Mouse (Mus musculus): ENCODE results near the gene Rufy1. TPM values are rescaled to one million over a fixed set of nuclear protein-coding genes. Genes with fewer than 3 reads are reported as not detected.
A peak's percentile ranks its signal among the peaks of the same experiment; 100 is the strongest.
"Not testable (repeated sequence)": the region's sequence is repeated elsewhere in the genome, so short reads cannot be mapped to it uniquely, and the experiment has no call there.

Rufy1 gene
- polyA plus RNA-seq, 1 experiment from 2014 or later = 19.5 TPM

DNA sequence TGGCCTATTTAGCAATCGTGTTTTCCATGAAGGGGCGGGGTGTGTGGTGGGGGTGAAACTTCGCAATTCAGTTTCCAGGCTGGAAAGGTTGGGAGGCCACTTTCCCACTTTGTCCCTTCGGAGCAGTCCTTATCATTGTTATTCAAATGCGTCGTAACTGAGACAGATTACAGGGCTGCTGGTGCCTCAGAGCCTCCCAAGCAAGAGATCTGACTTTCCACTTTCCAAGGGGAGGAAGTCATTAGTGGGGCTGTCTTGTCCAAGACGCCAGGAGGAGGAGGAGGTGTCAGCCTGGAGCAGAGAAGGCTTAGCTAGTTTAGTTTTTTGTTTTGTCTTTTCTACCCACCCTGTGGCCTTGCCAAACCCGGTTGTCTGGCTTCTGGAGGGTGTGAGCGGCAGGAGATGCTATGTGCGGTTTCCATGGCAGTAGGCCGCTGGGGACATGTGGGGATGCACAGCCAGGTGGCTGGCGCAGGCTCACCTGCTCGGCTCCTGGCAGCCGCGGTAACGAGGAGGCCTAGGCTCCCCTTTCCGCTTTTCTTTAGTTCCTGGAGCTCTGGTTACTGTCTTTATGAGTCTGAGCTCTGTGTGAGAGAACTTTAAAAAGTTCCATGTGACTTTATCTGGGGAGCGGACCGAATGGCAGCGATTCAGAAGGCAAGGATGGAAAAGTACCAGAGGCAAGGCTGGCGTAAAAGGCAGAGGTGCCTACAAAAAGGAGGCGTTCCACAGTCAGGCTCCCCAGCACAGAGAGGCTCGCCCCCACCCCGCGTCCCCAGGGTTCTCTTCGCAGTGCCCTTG, 26.4 kb upstream of the Rufy1 start:
- Histone ChIP-seq H3K4me1 (ENCODE audit: control insufficient read depth, insufficient read depth, low read length) (peaks cover 6% of the 10 kb centered on the region; the same call in 1 of the 2 replicates), H3K4me3 (ENCODE audit: low read depth, low read length) (peak overlapping the region; percentile 2; the same call in 1 of the 2 replicates), H3K36me3 (ENCODE audit: control insufficient read depth, insufficient read depth, low read length) (no peaks in the 10 kb centered on the region), H3K4me2 (peak overlapping the region; percentile 57), H3K9ac (ENCODE audit: low read depth, low read length) (no peak overlapping the region), H3K27me3 (ENCODE audit: control insufficient read depth, insufficient read depth, low read length) (peaks cover 5% of the 10 kb centered on the region; the same call in 1 of the 2 replicates), H3K9me3 (replicated peaks; ENCODE audit: control insufficient read depth, low read length) (no peaks in the 10 kb centered on the region), H3K27ac (ENCODE audit: low read depth, low read length) (no peak overlapping the region)
- 5% methylated on average over 26 of the region's 26 CpGs for WGBS (ENCODE audit: insufficient replicate concordance)
- ATAC-seq (replicated peaks; ENCODE audit: insufficient number of reproducible peaks, low FRiP score, low TSS enrichment) = no peak

- Histone ChIP-seq H3K4me1 (ENCODE audit: control insufficient read depth, insufficient read depth, low read length) (peaks cover 6% of the 10 kb centered on the region; the same call in 1 of the 2 replicates), H3K27me3 (ENCODE audit: control insufficient read depth, insufficient read depth, low read length) (peaks cover 5% of the 10 kb centered on the region; the same call in 1 of the 2 replicates), H3K27ac (ENCODE audit: low read depth, low read length) (no peak overlapping the region), H3K36me3 (ENCODE audit: control insufficient read depth, insufficient read depth, low read length) (no peaks in the 10 kb centered on the region), H3K9me3 (replicated peaks; ENCODE audit: control insufficient read depth, low read length) (no peaks in the 10 kb centered on the region), H3K9ac (ENCODE audit: low read depth, low read length) (no peak overlapping the region), H3K4me3 (ENCODE audit: low read depth, low read length) (no peak overlapping the region), H3K4me2 (no peak overlapping the region)
- WGBS (ENCODE audit: insufficient replicate concordance) = 53% methylated on average over 7 of the region's 7 CpGs
- no peak for ATAC-seq (replicated peaks; ENCODE audit: insufficient number of reproducible peaks, low FRiP score, low TSS enrichment)
Measured at GRCm38 (mm10) chr11:50456455-50456854, 25.5 kb upstream of the Rufy1 start.

- Histone ChIP-seq H3K4me3 (ENCODE audit: low read depth, low read length) (no peak overlapping the region), H3K4me2 (no peak overlapping the region), H3K27ac (ENCODE audit: low read depth, low read length) (no peak overlapping the region), H3K4me1 (ENCODE audit: control insufficient read depth, insufficient read depth, low read length) (peaks cover 6% of the 10 kb centered on the region; the same call in 1 of the 2 replicates), H3K27me3 (ENCODE audit: control insufficient read depth, insufficient read depth, low read length) (peaks cover 9% of the 10 kb centered on the region), H3K9ac (ENCODE audit: low read depth, low read length) (no peak overlapping the region), H3K36me3 (ENCODE audit: control insufficient read depth, insufficient read depth, low read length) (no peaks in the 10 kb centered on the region), H3K9me3 (replicated peaks; ENCODE audit: control insufficient read depth, low read length) (no peaks in the 10 kb centered on the region)
- no peak for ATAC-seq (replicated peaks; ENCODE audit: insufficient number of reproducible peaks, low FRiP score, low TSS enrichment)
- WGBS (ENCODE audit: insufficient replicate concordance) = 67% methylated on average over 6 of the region's 6 CpGs
Measured at GRCm38 (mm10) chr11:50454934-50455333, 24.0 kb upstream of the Rufy1 start.

- WGBS (ENCODE audit: insufficient replicate concordance) = 74% methylated on average over 9 of the region's 9 CpGs
- Histone ChIP-seq H3K4me3 (ENCODE audit: low read depth, low read length) (no peak overlapping the region), H3K4me1 (ENCODE audit: control insufficient read depth, insufficient read depth, low read length) (no peaks in the 10 kb centered on the region), H3K9ac (ENCODE audit: low read depth, low read length) (no peak overlapping the region), H3K27me3 (ENCODE audit: control insufficient read depth, insufficient read depth, low read length) (peaks cover 4% of the 10 kb centered on the region; the same call in 1 of the 2 replicates), H3K9me3 (replicated peaks; ENCODE audit: control insufficient read depth, low read length) (no peaks in the 10 kb centered on the region), H3K27ac (ENCODE audit: low read depth, low read length) (no peak overlapping the region), H3K36me3 (ENCODE audit: control insufficient read depth, insufficient read depth, low read length) (no peaks in the 10 kb centered on the region), H3K4me2 (no peak overlapping the region)
- no peak for ATAC-seq (replicated peaks; ENCODE audit: insufficient number of reproducible peaks, low FRiP score, low TSS enrichment)
Measured at GRCm38 (mm10) chr11:50450236-50450635, 19.3 kb upstream of the Rufy1 start.

GRCm38 (mm10) chr11:50448163-50448562, 17.2 kb upstream of the Rufy1 start:
- not testable (repeated sequence) for H3K9ac ChIP-seq (ENCODE audit: low read depth, low read length); ATAC-seq (replicated peaks; ENCODE audit: insufficient number of reproducible peaks, low FRiP score, low TSS enrichment); H3K36me3 ChIP-seq (ENCODE audit: control insufficient read depth, insufficient read depth, low read length); H3K4me3 ChIP-seq (ENCODE audit: low read depth, low read length); H3K9me3 ChIP-seq (replicated peaks; ENCODE audit: control insufficient read depth, low read length); H3K4me2 ChIP-seq; H3K27me3 ChIP-seq (ENCODE audit: control insufficient read depth, insufficient read depth, low read length); H3K27ac ChIP-seq (ENCODE audit: low read depth, low read length); H3K4me1 ChIP-seq (ENCODE audit: control insufficient read depth, insufficient read depth, low read length)
- WGBS (ENCODE audit: insufficient replicate concordance) = 54% methylated on average over 8 of the region's 8 CpGs

- H3K4me3 ChIP-seq (ENCODE audit: low read depth, low read length) = no peak overlapping the region
- no peak overlapping the region for H3K4me2 ChIP-seq
- H3K27ac ChIP-seq (ENCODE audit: low read depth, low read length) = no peak overlapping the region
- H3K9ac ChIP-seq (ENCODE audit: low read depth, low read length) = no peak overlapping the region
- WGBS (ENCODE audit: insufficient replicate concordance) = 68% methylated on average over 5 of the region's 5 CpGs
- H3K27me3 ChIP-seq (ENCODE audit: control insufficient read depth, insufficient read depth, low read length) = no peaks in the 10 kb centered on the region
- no peak for ATAC-seq (replicated peaks; ENCODE audit: insufficient number of reproducible peaks, low FRiP score, low TSS enrichment)
- no peaks in the 10 kb centered on the region for H3K9me3 ChIP-seq (replicated peaks; ENCODE audit: control insufficient read depth, low read length)
- no peaks in the 10 kb centered on the region for H3K36me3 ChIP-seq (ENCODE audit: control insufficient read depth, insufficient read depth, low read length)
- H3K4me1 ChIP-seq (ENCODE audit: control insufficient read depth, insufficient read depth, low read length) = no peaks in the 10 kb centered on the region
Measured at GRCm38 (mm10) chr11:50443259-50444065, 12.5 kb upstream of the Rufy1 start.

DNA sequence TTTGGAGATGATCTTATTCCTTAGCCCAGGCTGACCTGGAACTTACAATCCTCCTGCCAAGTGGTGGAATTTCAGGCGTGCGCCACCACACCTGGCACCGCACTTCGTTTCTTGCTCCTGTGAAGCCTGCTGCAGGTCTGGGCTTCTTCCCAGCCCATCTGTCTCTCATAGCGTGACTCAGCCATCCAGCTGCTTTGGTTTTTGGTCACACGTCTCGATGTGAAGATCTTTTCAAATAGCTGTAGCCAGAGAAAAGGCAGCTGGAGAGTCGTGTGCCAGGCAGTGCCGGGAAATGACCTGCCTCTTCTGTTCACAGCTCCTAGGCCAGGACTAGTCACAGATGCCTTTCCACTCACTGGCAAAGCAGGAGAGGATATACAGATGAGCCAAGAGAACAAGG, 10.7 kb upstream of the Rufy1 start:
- H3K4me2 ChIP-seq = no peak overlapping the region
- no peak overlapping the region for H3K9ac ChIP-seq (ENCODE audit: low read depth, low read length)
- H3K27me3 ChIP-seq (ENCODE audit: control insufficient read depth, insufficient read depth, low read length) = no peaks in the 10 kb centered on the region
- H3K27ac ChIP-seq (ENCODE audit: low read depth, low read length) = no peak overlapping the region
- WGBS (ENCODE audit: insufficient replicate concordance) = 58% methylated on average over 9 of the region's 9 CpGs
- no peaks in the 10 kb centered on the region for H3K4me1 ChIP-seq (ENCODE audit: control insufficient read depth, insufficient read depth, low read length)
- no peak overlapping the region for H3K4me3 ChIP-seq (ENCODE audit: low read depth, low read length)
- H3K9me3 ChIP-seq (replicated peaks; ENCODE audit: control insufficient read depth, low read length) = no peaks in the 10 kb centered on the region
- H3K36me3 ChIP-seq (ENCODE audit: control insufficient read depth, insufficient read depth, low read length) = no peaks in the 10 kb centered on the region
- ATAC-seq (replicated peaks; ENCODE audit: insufficient number of reproducible peaks, low FRiP score, low TSS enrichment) = no peak

DNA sequence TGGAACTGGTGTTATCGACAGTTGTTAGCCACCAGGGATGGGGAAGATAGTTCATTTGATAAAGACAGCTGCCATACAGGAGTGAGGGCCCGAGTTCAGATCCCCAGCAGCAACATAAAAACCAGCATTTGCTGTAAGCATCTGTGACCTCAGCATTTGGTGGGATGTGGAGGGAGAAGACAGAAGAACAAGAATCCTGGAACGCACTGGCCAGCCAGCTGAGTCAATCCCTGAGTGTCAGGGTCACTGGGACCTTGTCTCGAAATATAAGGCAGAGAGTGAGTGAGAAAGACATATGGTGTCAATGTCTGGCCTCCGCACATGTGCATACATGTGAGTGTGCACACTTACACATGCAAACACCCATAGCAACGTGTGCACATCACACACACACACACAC, 9.8 kb upstream of the Rufy1 start:
- no peak for ATAC-seq (replicated peaks; ENCODE audit: insufficient number of reproducible peaks, low FRiP score, low TSS enrichment)
- Histone ChIP-seq H3K9me3 (replicated peaks; ENCODE audit: control insufficient read depth, low read length) (no peaks in the 10 kb centered on the region), H3K4me1 (ENCODE audit: control insufficient read depth, insufficient read depth, low read length) (no peaks in the 10 kb centered on the region), H3K27ac (ENCODE audit: low read depth, low read length) (no peak overlapping the region), H3K4me3 (ENCODE audit: low read depth, low read length) (no peak overlapping the region), H3K9ac (ENCODE audit: low read depth, low read length) (no peak overlapping the region), H3K4me2 (no peak overlapping the region), H3K27me3 (ENCODE audit: control insufficient read depth, insufficient read depth, low read length) (no peaks in the 10 kb centered on the region), H3K36me3 (ENCODE audit: control insufficient read depth, insufficient read depth, low read length) (no peaks in the 10 kb centered on the region)
- WGBS (ENCODE audit: insufficient replicate concordance) = 69% methylated on average over 6 of the region's 6 CpGs

Measured in heart, embryonic 11.5 days (tissue).